Mouse (Mus musculus): ENCODE measurements around the gene Clec10a. TPM values are rescaled to one million over a fixed set of nuclear protein-coding genes. Genes with fewer than 3 reads are reported as not detected.

Gene Clec10a
- polyA plus RNA-seq, 1 experiment from 2014 or later: not detected

GRCm38 (mm10) chr11:70177647-70178046 is 21.6 kb downstream of the Clec10a start:
- Histone ChIP-seq H3K27me3 (ENCODE audit: control insufficient read depth, insufficient read depth, low read length) (no peaks in the 10 kb centered on the region), H3K9me3 (ENCODE audit: control insufficient read depth, low read length) (no peaks in the 10 kb centered on the region), H3K9ac (replicated peaks; ENCODE audit: low read depth, low read length) (no peak overlapping the region), H3K36me3 (ENCODE audit: control insufficient read depth, insufficient read depth, low read length) (no peaks in the 10 kb centered on the region), H3K4me3 (ENCODE audit: low read depth, low read length) (no peak overlapping the region), H3K4me1 (ENCODE audit: control insufficient read depth, insufficient read depth, low read length) (no peaks in the 10 kb centered on the region), H3K4me2 (ENCODE audit: low read depth, low read length) (no peak overlapping the region), H3K27ac (ENCODE audit: low read depth, low read length) (no peak overlapping the region)
- 73% methylated on average over 8 of the region's 8 CpGs for WGBS
- ATAC-seq (ENCODE audit: low read depth): no peak

GRCm38 (mm10) chr11:70178311-70178710 is 22.3 kb downstream of the Clec10a start:
- no peak overlapping the region for H3K4me2 ChIP-seq (ENCODE audit: low read depth, low read length)
- no peak for ATAC-seq (ENCODE audit: low read depth)
- no peaks in the 10 kb centered on the region for H3K4me1 ChIP-seq (ENCODE audit: control insufficient read depth, insufficient read depth, low read length)
- H3K27me3 ChIP-seq (ENCODE audit: control insufficient read depth, insufficient read depth, low read length): no peaks in the 10 kb centered on the region
- H3K9me3 ChIP-seq (ENCODE audit: control insufficient read depth, low read length): no peaks in the 10 kb centered on the region
- H3K36me3 ChIP-seq (ENCODE audit: control insufficient read depth, insufficient read depth, low read length): no peaks in the 10 kb centered on the region
- WGBS: 91% methylated on average over 11 of the region's 11 CpGs
- H3K27ac ChIP-seq (ENCODE audit: low read depth, low read length): no peak overlapping the region
- no peak overlapping the region for H3K9ac ChIP-seq (replicated peaks; ENCODE audit: low read depth, low read length)
- no peak overlapping the region for H3K4me3 ChIP-seq (ENCODE audit: low read depth, low read length)

- Histone ChIP-seq H3K9me3 (ENCODE audit: control insufficient read depth, low read length) (no peaks in the 10 kb centered on the region), H3K36me3 (ENCODE audit: control insufficient read depth, insufficient read depth, low read length) (no peaks in the 10 kb centered on the region), H3K4me3 (ENCODE audit: low read depth, low read length) (no peak overlapping the region), H3K4me2 (ENCODE audit: low read depth, low read length) (no peak overlapping the region), H3K4me1 (ENCODE audit: control insufficient read depth, insufficient read depth, low read length) (no peaks in the 10 kb centered on the region), H3K27me3 (ENCODE audit: control insufficient read depth, insufficient read depth, low read length) (no peaks in the 10 kb centered on the region), H3K9ac (replicated peaks; ENCODE audit: low read depth, low read length) (no peak overlapping the region), H3K27ac (ENCODE audit: low read depth, low read length) (no peak overlapping the region)
- WGBS: 83% methylated on average over 11 of the region's 11 CpGs
- ATAC-seq (ENCODE audit: low read depth): no peak
Measured at GRCm38 (mm10) chr11:70178756-70179155, 22.8 kb downstream of the Clec10a start.

- 42% methylated on average over 14 of the region's 14 CpGs for WGBS
- H3K4me2 ChIP-seq (ENCODE audit: low read depth, low read length): no peak overlapping the region
- no peak for ATAC-seq (ENCODE audit: low read depth)
Measured at GRCm38 (mm10) chr11:70179401-70179800, 23.4 kb downstream of the Clec10a start.

GRCm38 (mm10) chr11:70180496-70180895 is 24.5 kb downstream of the Clec10a start:
- Histone ChIP-seq H3K4me2 (ENCODE audit: low read depth, low read length) (no peak overlapping the region), H3K4me3 (ENCODE audit: low read depth, low read length) (no peak overlapping the region), H3K36me3 (ENCODE audit: control insufficient read depth, insufficient read depth, low read length) (no peaks in the 10 kb centered on the region), H3K9ac (replicated peaks; ENCODE audit: low read depth, low read length) (no peak overlapping the region), H3K9me3 (ENCODE audit: control insufficient read depth, low read length) (no peaks in the 10 kb centered on the region), H3K27me3 (ENCODE audit: control insufficient read depth, insufficient read depth, low read length) (no peaks in the 10 kb centered on the region), H3K4me1 (ENCODE audit: control insufficient read depth, insufficient read depth, low read length) (no peaks in the 10 kb centered on the region), H3K27ac (ENCODE audit: low read depth, low read length) (no peak overlapping the region)
- 95% methylated on average over 4 of the region's 4 CpGs for WGBS
- no peak for ATAC-seq (ENCODE audit: low read depth)

More at GRCm38 (mm10) chr11:70179401-70179800, 23.4 kb downstream of the Clec10a start:
- no peak overlapping the region for H3K9ac ChIP-seq (replicated peaks; ENCODE audit: low read depth, low read length)
- H3K4me1 ChIP-seq (ENCODE audit: control insufficient read depth, insufficient read depth, low read length): no peaks in the 10 kb centered on the region
- no peak overlapping the region for H3K27ac ChIP-seq (ENCODE audit: low read depth, low read length)
- H3K9me3 ChIP-seq (ENCODE audit: control insufficient read depth, low read length): no peaks in the 10 kb centered on the region
- no peak overlapping the region for H3K4me3 ChIP-seq (ENCODE audit: low read depth, low read length)
- H3K27me3 ChIP-seq (ENCODE audit: control insufficient read depth, insufficient read depth, low read length): no peaks in the 10 kb centered on the region
- H3K36me3 ChIP-seq (ENCODE audit: control insufficient read depth, insufficient read depth, low read length): no peaks in the 10 kb centered on the region

GRCm38 (mm10) chr11:70185120-70185519 is 29.1 kb downstream of the Clec10a start:
- no peaks in the 10 kb centered on the region for H3K9me3 ChIP-seq (ENCODE audit: control insufficient read depth, low read length)
- WGBS: 82% methylated on average over 7 of the region's 7 CpGs
- H3K27me3 ChIP-seq (ENCODE audit: control insufficient read depth, insufficient read depth, low read length): no peaks in the 10 kb centered on the region
- H3K9ac ChIP-seq (replicated peaks; ENCODE audit: low read depth, low read length): no peak overlapping the region
- H3K4me2 ChIP-seq (ENCODE audit: low read depth, low read length): no peak overlapping the region
- no peaks in the 10 kb centered on the region for H3K4me1 ChIP-seq (ENCODE audit: control insufficient read depth, insufficient read depth, low read length)
- no peak overlapping the region for H3K27ac ChIP-seq (ENCODE audit: low read depth, low read length)
- H3K4me3 ChIP-seq (ENCODE audit: low read depth, low read length): no peak overlapping the region
- no peak for ATAC-seq (ENCODE audit: low read depth)
- H3K36me3 ChIP-seq (ENCODE audit: control insufficient read depth, insufficient read depth, low read length): no peaks in the 10 kb centered on the region

- no peaks in the 10 kb centered on the region for H3K36me3 ChIP-seq (ENCODE audit: control insufficient read depth, insufficient read depth, low read length)
- no peak overlapping the region for H3K9ac ChIP-seq (replicated peaks; ENCODE audit: low read depth, low read length)
- no peak overlapping the region for H3K27ac ChIP-seq (ENCODE audit: low read depth, low read length)
- no peak overlapping the region for H3K4me3 ChIP-seq (ENCODE audit: low read depth, low read length)
- no peaks in the 10 kb centered on the region for H3K9me3 ChIP-seq (ENCODE audit: control insufficient read depth, low read length)
- H3K4me1 ChIP-seq (ENCODE audit: control insufficient read depth, insufficient read depth, low read length): no peaks in the 10 kb centered on the region
- 72% methylated on average over 28 of the region's 28 CpGs for WGBS
- H3K27me3 ChIP-seq (ENCODE audit: control insufficient read depth, insufficient read depth, low read length): no peaks in the 10 kb centered on the region
- no peak for ATAC-seq (ENCODE audit: low read depth)
- no peak overlapping the region for H3K4me2 ChIP-seq (ENCODE audit: low read depth, low read length)
Measured at GRCm38 (mm10) chr11:70189319-70190134, 33.5 kb downstream of the Clec10a start.

- WGBS: 86% methylated on average over 6 of the region's 6 CpGs
- Histone ChIP-seq H3K9ac (replicated peaks; ENCODE audit: low read depth, low read length) (no peak overlapping the region), H3K4me3 (ENCODE audit: low read depth, low read length) (no peak overlapping the region), H3K9me3 (ENCODE audit: control insufficient read depth, low read length) (no peaks in the 10 kb centered on the region), H3K27me3 (ENCODE audit: control insufficient read depth, insufficient read depth, low read length) (no peaks in the 10 kb centered on the region), H3K27ac (ENCODE audit: low read depth, low read length) (no peak overlapping the region), H3K4me1 (ENCODE audit: control insufficient read depth, insufficient read depth, low read length) (no peaks in the 10 kb centered on the region), H3K4me2 (ENCODE audit: low read depth, low read length) (no peak overlapping the region), H3K36me3 (ENCODE audit: control insufficient read depth, insufficient read depth, low read length) (no peaks in the 10 kb centered on the region)
- no peak for ATAC-seq (ENCODE audit: low read depth)
Measured at GRCm38 (mm10) chr11:70191188-70191587, 35.2 kb downstream of the Clec10a start.

- ATAC-seq (ENCODE audit: low read depth): no peak
- H3K9me3 ChIP-seq (ENCODE audit: control insufficient read depth, low read length): no peaks in the 10 kb centered on the region
- H3K4me3 ChIP-seq (ENCODE audit: low read depth, low read length): no peak overlapping the region
- no peak overlapping the region for H3K27ac ChIP-seq (ENCODE audit: low read depth, low read length)
- no peaks in the 10 kb centered on the region for H3K27me3 ChIP-seq (ENCODE audit: control insufficient read depth, insufficient read depth, low read length)
- no peaks in the 10 kb centered on the region for H3K4me1 ChIP-seq (ENCODE audit: control insufficient read depth, insufficient read depth, low read length)
- H3K9ac ChIP-seq (replicated peaks; ENCODE audit: low read depth, low read length): no peak overlapping the region
- no peak overlapping the region for H3K4me2 ChIP-seq (ENCODE audit: low read depth, low read length)
- no peaks in the 10 kb centered on the region for H3K36me3 ChIP-seq (ENCODE audit: control insufficient read depth, insufficient read depth, low read length)
- 86% methylated on average over 4 of the region's 4 CpGs for WGBS
Measured at GRCm38 (mm10) chr11:70192157-70192556, 36.2 kb downstream of the Clec10a start.

Measured in neural tube, embryonic 14.5 days (tissue).